Mouse (Mus musculus): ENCODE measurements around the gene Slc30a3.

GRCm38 (mm10) chr5:31154152-31154553 lies 46.1 kb upstream of the Slc30a3 start, which contains the start of gene Mpv17:
- TF ChIP-seq CTCF (IDR thresholded peaks at IDR 0.05; ENCODE audit: low read depth) (no peak), EP300 (optimal IDR thresholded peaks at IDR 0.05) (no peak)

All from stomach, postnatal 0 days (tissue).